19 mouse cellular contexts compared by ENCODE assay signal in genomic region chr12:12668919-12669318, GRCm38 (mm10).
"Had no signal": no experiment of that assay in that cellular context is flagged by ENCODE, and none has a peak within 500 bp of the region (broad histone marks: within the 10 kb centered on the region; RNA-seq: fewer than 3 reads in every experiment).

No protein-coding gene starts in this region.

- H3K27me3 ChIP-seq: limb, embryonic 13.5 days; liver, embryonic 13.5 days; neural tube, embryonic 13.5 days; stomach, embryonic 15.5 days had no signal

- H3K9me3 ChIP-seq: limb, embryonic 10.5 days; limb, embryonic 13.5 days; liver, embryonic 13.5 days; neural tube, embryonic 13.5 days; stomach, embryonic 15.5 days had no signal

- H3K36me3 ChIP-seq: limb, embryonic 10.5 days; limb, embryonic 13.5 days; liver, embryonic 13.5 days; neural tube, embryonic 13.5 days; stomach, embryonic 15.5 days had no signal

- H3K9ac ChIP-seq: limb, embryonic 13.5 days; liver, embryonic 13.5 days; neural tube, embryonic 13.5 days; stomach, embryonic 15.5 days had no signal

- DNase-seq: kidney, postnatal 25 days; layer of hippocampus, adult 9-11 months; liver, embryonic 13.5 days; lung, adult 2 months; lung, postnatal 14 days; lung, postnatal 4 days; midbrain, embryonic 14.5 days; retina, postnatal 1 day; right cerebral cortex, postnatal 25 days; spleen, adult 18-20 months; thymus, postnatal 36 days had no signal

- H3K4me3 ChIP-seq: layer of hippocampus, adult 2 months; limb, embryonic 10.5 days; limb, embryonic 13.5 days; liver, embryonic 13.5 days; myocyte; neural tube, embryonic 13.5 days; stomach, embryonic 15.5 days had no signal

- H3K4me2 ChIP-seq: limb, embryonic 13.5 days; liver, embryonic 13.5 days; midbrain, embryonic 11.5 days; neural tube, embryonic 13.5 days; stomach, embryonic 15.5 days had no signal

- H3K4me1 ChIP-seq: limb, embryonic 13.5 days; liver, embryonic 13.5 days; neural tube, embryonic 13.5 days; stomach, embryonic 15.5 days had no signal

- H3K27ac ChIP-seq: kidney, postnatal 0 days; layer of hippocampus, adult 2 months; limb, embryonic 10.5 days; limb, embryonic 13.5 days; liver, embryonic 13.5 days; neural tube, embryonic 13.5 days; stomach, embryonic 15.5 days had no signal
